Comparison of ENCODE assay signal across 10 mouse cellular contexts in the genomic region with DNA sequence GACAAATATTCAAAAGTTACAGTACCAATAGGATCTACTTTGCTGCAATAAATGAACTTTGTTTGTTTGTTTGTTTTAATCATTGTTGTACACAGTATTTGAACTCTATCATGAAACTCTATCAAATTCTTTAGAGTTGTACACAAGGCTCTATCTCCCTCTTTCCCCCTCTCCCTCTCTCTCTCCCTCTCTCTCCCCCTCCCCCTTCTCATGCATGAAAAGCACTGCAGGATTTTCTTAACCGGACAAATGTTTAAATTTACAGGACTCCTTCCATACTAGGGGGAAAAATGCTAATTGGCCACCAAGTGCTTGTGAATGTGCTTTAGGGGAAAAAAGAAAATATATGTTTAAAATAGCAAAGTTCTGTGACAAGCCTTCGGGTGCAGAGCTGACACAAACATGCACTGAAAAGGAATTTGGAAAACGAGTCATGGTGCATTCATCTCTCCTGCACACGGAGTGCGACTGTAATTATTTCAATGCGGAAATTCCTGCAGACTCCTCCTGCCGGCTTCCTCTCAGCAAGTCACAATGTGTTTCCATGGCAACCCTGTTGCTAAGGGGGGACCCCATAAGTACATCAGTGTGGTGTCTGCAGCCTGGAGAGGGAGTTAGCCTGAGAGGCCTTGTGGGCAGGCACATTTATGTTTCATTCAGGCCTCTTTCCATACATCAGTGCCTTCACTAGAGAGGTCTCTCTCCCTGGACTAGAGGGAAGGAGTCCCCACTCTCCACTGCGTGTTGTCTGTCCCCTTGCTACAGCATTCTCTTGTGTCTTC. TPM values are rescaled to one million over a fixed set of nuclear protein-coding genes. Genes with fewer than 3 reads are reported as not detected.
DNase-seq lines count a peak whose midpoint lies in the region; ATAC-seq and TF ChIP-seq lines count a peak whose summit lies in the region.
"Had no signal": no experiment of that assay in that cellular context is flagged by ENCODE, and none has a peak within 500 bp of the region (broad histone marks: within the 10 kb centered on the region; RNA-seq: fewer than 3 reads in every experiment).

No protein-coding gene starts in this region.

- ATAC-seq in intestine, embryonic 14.5 days (replicated peaks; ENCODE audit: low FRiP score, low TSS enrichment, low read depth): no peak
- no peak for ATAC-seq in intestine, postnatal 0 days
- ATAC-seq in forebrain, embryonic 12.5 days (ENCODE audit: low FRiP score): peak; percentile 95
- ATAC-seq in heart, embryonic 12.5 days (ENCODE audit: insufficient number of reproducible peaks, low FRiP score): no peak

- 8% methylated on average over 8 of the region's 8 CpGs for WGBS in intestine, embryonic 14.5 days
- WGBS in intestine, postnatal 0 days: 30% methylated on average over 8 of the region's 8 CpGs
- under 1% methylated on average over 8 of the region's 8 CpGs for WGBS in forebrain, embryonic 12.5 days
- WGBS in olfactory bulb, adult 2 months: 10% methylated on average over 8 of the region's 8 CpGs
- 32% methylated on average over 8 of the region's 8 CpGs for WGBS in heart, embryonic 12.5 days

- intact Hi-C loops in left cerebral cortex, postnatal 25 days (cut with DNase I): no loop called here

- H3K9me3 ChIP-seq in intestine, embryonic 14.5 days (ENCODE audit: control insufficient read depth, low read length): 0 out of 2 replicates have a peak, but pooled peaks cover under 1% of the 10 kb centered on the region
- no peaks in the 10 kb centered on the region for H3K9me3 ChIP-seq in intestine, postnatal 0 days (ENCODE audit: control insufficient read depth)
- no peaks in the 10 kb centered on the region for H3K9me3 ChIP-seq in forebrain, embryonic 12.5 days
- H3K9me3 ChIP-seq in heart, embryonic 12.5 days (replicated peaks): no peaks in the 10 kb centered on the region; the same call in 1 of the 2 replicates

- H3K4me3 ChIP-seq in intestine, embryonic 14.5 days (ENCODE audit: low read depth, low read length): no peak overlapping the region
- no peak overlapping the region for H3K4me3 ChIP-seq in intestine, postnatal 0 days (ENCODE audit: low read depth, low read length)
- 0 out of 2 replicates have a peak overlapping the region, but pooled peaks have one; percentile 13 for H3K4me3 ChIP-seq in forebrain, embryonic 12.5 days (replicated peaks)
- no peak overlapping the region for H3K4me3 ChIP-seq in olfactory bulb, adult 2 months (ENCODE audit: insufficient read depth, low read depth, low read length)
- H3K4me3 ChIP-seq in heart, embryonic 12.5 days: no peak overlapping the region
- H3K4me3 ChIP-seq: megakaryocyte, embryonic 14.5 days had no signal

- no peak overlapping the region for H3K27ac ChIP-seq in intestine, embryonic 14.5 days (ENCODE audit: low read depth)
- no peak overlapping the region for H3K27ac ChIP-seq in intestine, postnatal 0 days (ENCODE audit: low read depth, low read length)
- peak overlapping the region; percentile 87 for H3K27ac ChIP-seq in forebrain, embryonic 12.5 days
- H3K27ac ChIP-seq in olfactory bulb, adult 2 months (ENCODE audit: insufficient read depth, low read depth, low read length): 0 out of 2 replicates have a peak overlapping the region, but pooled peaks have one; percentile 23
- no peak overlapping the region for H3K27ac ChIP-seq in heart, embryonic 12.5 days (ENCODE audit: poor library complexity, severe bottlenecking)

- no peaks in the 10 kb centered on the region for H3K27me3 ChIP-seq in intestine, embryonic 14.5 days (replicated peaks; ENCODE audit: control insufficient read depth, insufficient read depth, low read length)
- no peaks in the 10 kb centered on the region for H3K27me3 ChIP-seq in intestine, postnatal 0 days (replicated peaks; ENCODE audit: control insufficient read depth, insufficient read depth, low read length)
- H3K27me3 ChIP-seq in forebrain, embryonic 12.5 days: no peaks in the 10 kb centered on the region
- peaks cover 4% of the 10 kb centered on the region; the same call in 1 of the 2 replicates for H3K27me3 ChIP-seq in heart, embryonic 12.5 days (replicated peaks)

- H3K4me1 ChIP-seq in intestine, embryonic 14.5 days (replicated peaks; ENCODE audit: control insufficient read depth, insufficient read depth, low read length): no peaks in the 10 kb centered on the region
- no peaks in the 10 kb centered on the region for H3K4me1 ChIP-seq in intestine, postnatal 0 days (replicated peaks; ENCODE audit: control insufficient read depth, insufficient read depth, low read length)
- H3K4me1 ChIP-seq in forebrain, embryonic 12.5 days: peaks cover 27% of the 10 kb centered on the region
- H3K4me1 ChIP-seq in olfactory bulb, adult 2 months (ENCODE audit: control insufficient read depth, insufficient read depth, low read length): peaks cover 10% of the 10 kb centered on the region
- peaks cover 3% of the 10 kb centered on the region; the same call in 1 of the 2 replicates for H3K4me1 ChIP-seq in heart, embryonic 12.5 days (replicated peaks)
- H3K4me1 ChIP-seq: megakaryocyte, embryonic 14.5 days had no signal

- no peaks in the 10 kb centered on the region for H3K36me3 ChIP-seq in intestine, embryonic 14.5 days (ENCODE audit: control insufficient read depth, insufficient read depth, low read length)
- no peaks in the 10 kb centered on the region for H3K36me3 ChIP-seq in intestine, postnatal 0 days (ENCODE audit: control insufficient read depth, insufficient read depth)
- no peaks in the 10 kb centered on the region for H3K36me3 ChIP-seq in forebrain, embryonic 12.5 days (replicated peaks)
- no peaks in the 10 kb centered on the region for H3K36me3 ChIP-seq in heart, embryonic 12.5 days

- TF ChIP-seq CTCF in intestine, postnatal 0 days (IDR thresholded peaks at IDR 0.05; ENCODE audit: low read depth): no peak
- TF ChIP-seq CTCF in olfactory bulb, adult 2 months (IDR thresholded peaks at IDR 0.05; ENCODE audit: insufficient read depth, low read depth, low read length): no peak

- TF ChIP-seq POLR2A in olfactory bulb, adult 2 months (IDR thresholded peaks at IDR 0.05; ENCODE audit: insufficient read depth, low read depth, low read length): no peak

- no peak overlapping the region for H3K9ac ChIP-seq in intestine, embryonic 14.5 days (ENCODE audit: low read length)
- H3K9ac ChIP-seq in intestine, postnatal 0 days (ENCODE audit: low read depth, low read length): no peak overlapping the region
- H3K9ac ChIP-seq in forebrain, embryonic 12.5 days: no peak overlapping the region
- no peak overlapping the region for H3K9ac ChIP-seq in heart, embryonic 12.5 days

- peak; percentile 55 for DNase-seq in intestine, embryonic 14.5 days (ENCODE audit: low spot score)
- DNase-seq in left cerebral cortex, postnatal 25 days (ENCODE audit: low spot score in 2 of 2): peak; percentile 71 to 82
- DNase-seq in adipocyte (ENCODE audit: low spot score): no peak
- no peak for DNase-seq in cerebellum, adult 9-10 months
- DNase-seq: adrenal gland, adult 2 months had no signal

- H3K4me2 ChIP-seq in intestine, embryonic 14.5 days (ENCODE audit: low read length): 0 out of 2 replicates have a peak overlapping the region, but pooled peaks have one; percentile 0
- no peak overlapping the region for H3K4me2 ChIP-seq in intestine, postnatal 0 days (replicated peaks; ENCODE audit: low read depth)
- peak overlapping the region; percentile 48 for H3K4me2 ChIP-seq in forebrain, embryonic 12.5 days
- H3K4me2 ChIP-seq in heart, embryonic 12.5 days: no peak overlapping the region

RNA-seq across cellular contexts. Expression of a gene that starts 11.2 kb away (rescaled TPM):
- 0.20 and 0.43 TPM in 2 replicates for polyA plus RNA-seq in intestine, embryonic 14.5 days (2014; fragmentation: Nextera tagmentation; extraction: Ambion mirVana)
- polyA plus RNA-seq in intestine, postnatal 0 days (2015; fragmentation: Nextera tagmentation; extraction: Ambion mirVana): 0.17 TPM in 2 replicates
- 7.9 and 9.6 TPM in 2 replicates for polyA plus RNA-seq in forebrain, embryonic 12.5 days (2016; fragmentation: Nextera tagmentation; extraction: Ambion mirVana)
- 100 to 1,000 TPM; 214 to 217 TPM for total RNA-seq in left cerebral cortex, postnatal 25 days (2021)
- not detected in 2 replicates for polyA plus RNA-seq in olfactory bulb, adult 2 months (2012; ENCODE audit: insufficient read depth, insufficient read length, low replicate concordance, missing spikeins)
- 0.26 and 0.32 TPM in 2 replicates for polyA plus RNA-seq in heart, embryonic 12.5 days (2016; fragmentation: Nextera tagmentation; extraction: Ambion mirVana)

Comparison
In these comparisons a context has a peak if more than half of its experiments do, and no peak if none do; other contexts are left out.
1. H3K4me2 ChIP-seq: peak in intestine, embryonic 14.5 days (single experiment) and forebrain, embryonic 12.5 days (single experiment); none in intestine, postnatal 0 days (single experiment) and heart, embryonic 12.5 days (single experiment).
2. DNase-seq: peak in intestine, embryonic 14.5 days (single experiment) and left cerebral cortex, postnatal 25 days (2 of 2); none in adipocyte (single experiment) and cerebellum, adult 9-10 months (single experiment).
3. H3K27ac ChIP-seq: peak in forebrain, embryonic 12.5 days (single experiment) and olfactory bulb, adult 2 months (single experiment); none in intestine, embryonic 14.5 days (single experiment), intestine, postnatal 0 days (single experiment) and heart, embryonic 12.5 days (single experiment).